Mouse (Mus musculus) cerebellum, postnatal 4 days (tissue): ENCODE measurements at regions not wholly inside any gene's neighbourhood (a gene's known extent, or its start where the extent isn't known, plus 50 kb on each side); places are given as distances from the start of the nearest gene placed in this dataset.

ENCODE experiments used
- DNase-seq, 2 experiments: peaks; one replicate each; pipeline ENCODE4 v3.0.0; 2022; ENCODE audit warnings: low spot score in 2 of 2, mixed read lengths in 1 of 2

- DNase-seq, result peak; percentile 21 to 56
These were observed 94.9 kb upstream of the St8sia4 start for GRCm38 (mm10) chr1:95762244-95762643.

DNA sequence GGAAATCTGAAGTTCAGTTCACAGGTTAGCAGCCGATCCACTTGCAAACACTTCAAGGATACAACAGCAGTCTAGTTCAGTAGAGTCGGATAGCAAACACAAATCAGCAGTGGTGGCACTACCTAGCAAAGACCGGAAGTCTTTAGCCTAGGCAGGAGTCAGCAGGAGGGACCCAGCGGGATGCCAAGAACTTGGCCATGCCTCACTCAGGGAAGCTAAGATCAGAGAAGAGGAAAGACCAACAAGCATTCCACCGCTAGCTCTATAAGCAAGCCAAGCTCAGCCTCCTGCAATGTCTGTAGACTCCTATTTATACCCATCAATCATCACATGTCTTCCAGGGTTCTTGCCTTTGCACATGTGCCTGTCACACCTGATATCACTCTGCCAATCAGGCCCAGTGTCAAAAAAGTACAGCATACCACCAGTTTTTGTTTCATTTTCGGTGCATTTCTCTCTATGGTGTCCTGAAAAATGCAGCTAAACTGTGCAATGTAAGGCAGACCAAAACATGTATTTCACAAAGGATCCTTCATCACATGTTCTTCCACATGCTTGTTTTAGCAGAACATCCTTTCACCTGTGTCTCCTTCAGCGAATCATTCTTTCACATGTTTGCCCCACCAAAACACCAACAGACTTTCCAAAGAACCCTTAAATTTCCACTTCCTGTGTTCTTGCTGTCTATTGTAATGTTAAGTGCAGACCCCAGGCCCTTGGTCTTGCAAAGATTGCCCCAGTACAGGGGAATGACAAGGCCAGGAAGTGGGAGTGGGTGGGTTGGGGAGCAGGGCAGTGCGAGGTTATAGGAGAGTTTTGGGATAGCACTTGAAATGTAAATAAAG is 86.9 kb upstream of the St8sia4 start:
- no peak for DNase-seq

DNA sequence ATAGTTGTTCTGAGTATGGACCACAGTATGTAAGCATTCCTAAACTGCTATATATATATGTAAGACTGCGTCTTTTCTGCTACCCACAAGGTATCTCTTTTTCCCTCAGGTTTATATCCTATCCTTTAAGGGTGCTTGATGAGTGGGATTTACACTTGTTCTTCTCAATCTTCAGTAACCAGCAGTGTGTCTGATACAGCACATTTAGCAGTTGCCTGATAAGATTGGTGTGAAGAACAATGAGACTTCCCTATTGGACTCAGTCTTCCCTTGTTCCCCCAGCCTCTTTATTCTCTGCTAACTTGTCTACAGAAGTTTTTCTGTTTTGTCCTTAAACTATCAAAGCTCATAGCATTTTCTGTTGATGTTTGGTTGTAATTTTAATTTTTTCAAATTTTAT is 86.1 kb upstream of the St8sia4 start:
- no peak for DNase-seq

GRCm38 (mm10) chr1:95748940-95749339 is 81.6 kb upstream of the St8sia4 start:
- DNase-seq, result no peak

DNA sequence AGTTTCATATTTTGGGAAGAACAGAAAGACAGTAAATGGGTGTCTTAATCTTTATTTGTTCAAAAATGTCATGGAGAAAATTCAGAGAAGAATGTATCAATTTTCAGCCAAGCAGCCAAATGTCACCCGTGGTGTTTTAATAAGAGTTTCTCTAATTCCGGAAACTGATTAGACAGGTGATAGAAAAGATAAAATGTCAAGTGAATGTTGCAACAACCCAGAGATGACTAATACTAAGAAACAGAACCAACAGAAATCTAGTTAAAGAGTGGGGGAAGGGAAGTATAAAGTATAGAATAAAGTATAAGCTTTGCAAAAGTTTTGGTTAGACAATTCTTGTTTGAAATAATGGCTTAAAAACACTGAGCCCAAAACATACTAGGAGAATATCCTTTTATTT is 79.9 kb upstream of the St8sia4 start:
- DNase-seq, result no peak

GRCm38 (mm10) chr1:95744446-95744845 is 77.1 kb upstream of the St8sia4 start:
- no peak for DNase-seq

- no peak for DNase-seq
These were observed 76.0 kb upstream of the St8sia4 start for GRCm38 (mm10) chr1:95743334-95743733.

DNA sequence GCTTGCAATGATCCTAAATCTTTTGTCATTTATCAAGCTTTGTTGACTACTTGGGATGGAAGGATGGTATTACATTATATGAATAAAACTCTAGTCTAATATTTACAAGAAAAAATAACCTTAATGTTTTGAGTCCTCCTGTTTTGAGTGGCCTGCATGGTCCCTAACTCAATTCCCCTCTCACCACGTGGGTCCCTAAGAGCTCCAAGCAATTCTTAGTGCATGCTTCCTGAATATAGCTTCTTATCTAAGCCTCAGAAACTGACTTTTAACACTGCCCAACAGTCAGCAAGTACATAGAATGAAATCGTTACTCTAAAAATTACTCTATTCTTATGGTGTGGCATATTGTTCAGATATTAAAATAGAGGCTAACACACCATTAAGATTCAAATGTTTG is 52.1 kb upstream of the St8sia4 start:
- DNase-seq, result no peak

DNA sequence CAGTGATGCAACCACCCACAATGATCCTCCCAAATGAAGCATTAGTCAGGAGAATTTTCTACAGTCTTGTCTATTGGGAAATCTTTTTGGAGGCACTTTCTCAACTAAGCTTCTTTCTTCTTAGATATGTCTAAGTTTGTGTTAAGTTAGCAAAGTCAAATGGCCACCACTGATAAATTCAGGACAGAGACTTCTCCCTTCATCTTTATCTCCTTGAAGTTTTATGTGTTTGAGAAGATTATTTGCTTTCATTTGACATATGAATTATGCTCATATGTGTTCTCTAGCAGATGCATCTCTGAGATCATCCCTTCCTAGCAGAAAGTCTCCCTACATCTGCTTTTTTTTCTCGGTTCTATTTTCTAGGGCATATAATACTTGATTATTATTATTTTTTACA is 51.4 kb upstream of the St8sia4 start:
- DNase-seq, result no peak
